Mouse (Mus musculus): ENCODE data around the gene Scn3a.
"Not testable (repeated sequence)": the region's sequence is repeated elsewhere in the genome, so short reads cannot be mapped to it uniquely, and the experiment has no call there.

- TF ChIP-seq CTCF, POLR2A (IDR thresholded peaks at IDR 0.05; ENCODE audit: insufficient read depth, low read depth, low read length): not testable (repeated sequence)
Measured at GRCm38 (mm10) chr2:65451401-65452078, 115.9 kb downstream of the Scn3a start.
